Mouse (Mus musculus) lung, embryonic 16.5 days (tissue): ENCODE data around the gene AI464131. TPM values are rescaled to one million over a fixed set of nuclear protein-coding genes. Genes with fewer than 3 reads are reported as not detected.

Source experiments
- ATAC-seq: fragments of 200-750 bp; cut with Nextera tagmentation; 2 replicates; pipeline ENCODE4 v1.8.0; 2017; ENCODE audit warnings: low read depth, mild to moderate bottlenecking, moderate library complexity
- H3K27ac ChIP-seq: fragments of 300-500 bp; sonication (generic); 2 replicates; pipeline ENCODE4 v1.5.1; 2014; ENCODE audit warnings: mild to moderate bottlenecking, control low read depth, low read length
- H3K27me3 ChIP-seq: fragments of 300-500 bp; sonication (generic); 2 replicates; pipeline ENCODE4 v1.6.1; 2014; ENCODE audit warnings: low read depth, low read length, mixed read lengths; ENCODE audit not compliant: control insufficient read depth, insufficient read depth
- H3K36me3 ChIP-seq: fragments of 300-500 bp; sonication (generic); 2 replicates; pipeline ENCODE4 v1.6.1; 2014; ENCODE audit warnings: low read length; ENCODE audit not compliant: control insufficient read depth, insufficient read depth
- H3K4me1 ChIP-seq: fragments of 300-500 bp; sonication (generic); replicated peaks from 2 replicates; pipeline ENCODE4 v1.6.1; 2014; ENCODE audit warnings: low read length, mixed read lengths; ENCODE audit not compliant: control insufficient read depth, insufficient read depth
- H3K4me2 ChIP-seq: fragments of 300-500 bp; sonication (generic); 2 replicates; pipeline ENCODE4 v1.6.1; 2014; ENCODE audit warnings: low read depth, low read length, control low read depth
- H3K4me3 ChIP-seq: fragments of 300-500 bp; sonication (generic); 2 replicates; pipeline ENCODE4 v1.5.1; 2014; ENCODE audit warnings: mild to moderate bottlenecking, low read length, control low read depth
- H3K9ac ChIP-seq: fragments of 300-500 bp; sonication (generic); 2 replicates; pipeline ENCODE4 v1.6.1; 2014; ENCODE audit warnings: low read length, control low read depth
- H3K9me3 ChIP-seq: fragments of 300-500 bp; sonication (generic); 2 replicates; pipeline ENCODE4 v1.6.1; 2016; ENCODE audit warnings: low read length; ENCODE audit not compliant: control insufficient read depth
- WGBS: fragments of 180-500 bp; shearing (Covaris S2); extraction: QIAGEN DNeasy Blood & Tissue Kit; methylation state at CpG from one replicate; pipeline ENCODE4 v1.1.7; 2014; 5-methylcytosine and 5-hydroxymethylcytosine counted together
- polyA plus RNA-seq: library from polyadenylated mRNA; unstranded; fragments of >200 nt; fragmentation: Nextera tagmentation; extraction: Ambion mirVana; gene quantifications from 2 replicates; pipeline ENCODE4 v1.2.1, GENCODE M21; 2015

AI464131 gene
- polyA plus RNA-seq, 1 experiment from 2014 or later, result 6.0 TPM

DNA sequence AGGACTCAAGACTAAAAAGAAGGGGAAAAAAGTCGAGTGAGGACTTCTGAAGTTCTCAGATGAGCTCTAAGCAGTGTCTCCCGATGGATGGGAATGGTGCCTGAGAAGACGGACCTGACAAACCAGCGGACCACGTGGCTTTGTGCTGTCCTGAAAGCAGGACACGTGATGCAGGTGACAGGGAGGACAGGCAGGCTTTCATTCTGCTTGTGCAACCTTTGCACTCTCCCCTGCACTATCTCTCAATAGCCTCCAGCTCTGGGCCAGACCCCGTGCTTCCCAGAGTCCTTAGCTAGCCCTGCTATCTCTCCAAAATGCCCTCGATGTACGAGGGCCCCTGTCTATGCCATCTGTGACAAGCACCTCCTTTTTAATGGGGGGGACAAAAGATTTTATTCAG is 22.0 kb upstream of the AI464131 start:
- Histone ChIP-seq H3K4me1 (0 out of 2 replicates have a peak, but pooled peaks cover 2% of the 10 kb centered on the region), H3K4me3 (no peak overlapping the region), H3K27ac (no peak overlapping the region), H3K4me2 (no peak overlapping the region), H3K27me3 (no peaks in the 10 kb centered on the region), H3K9ac (no peak overlapping the region), H3K9me3 (no peaks in the 10 kb centered on the region), H3K36me3 (no peaks in the 10 kb centered on the region)
- 60% methylated on average over 9 of the region's 9 CpGs for WGBS
- ATAC-seq, result no peak

GRCm38 (mm10) chr4:41523839-41524238 is 21.0 kb upstream of the AI464131 start:
- H3K27ac ChIP-seq, result no peak overlapping the region
- H3K36me3 ChIP-seq, result no peaks in the 10 kb centered on the region
- no peaks in the 10 kb centered on the region for H3K9me3 ChIP-seq
- H3K4me3 ChIP-seq, result no peak overlapping the region
- no peak overlapping the region for H3K4me2 ChIP-seq
- no peaks in the 10 kb centered on the region for H3K27me3 ChIP-seq
- H3K9ac ChIP-seq, result no peak overlapping the region
- no peak for ATAC-seq
- WGBS, result 72% methylated on average over 7 of the region's 7 CpGs
- 0 out of 2 replicates have a peak, but pooled peaks cover 2% of the 10 kb centered on the region for H3K4me1 ChIP-seq

DNA sequence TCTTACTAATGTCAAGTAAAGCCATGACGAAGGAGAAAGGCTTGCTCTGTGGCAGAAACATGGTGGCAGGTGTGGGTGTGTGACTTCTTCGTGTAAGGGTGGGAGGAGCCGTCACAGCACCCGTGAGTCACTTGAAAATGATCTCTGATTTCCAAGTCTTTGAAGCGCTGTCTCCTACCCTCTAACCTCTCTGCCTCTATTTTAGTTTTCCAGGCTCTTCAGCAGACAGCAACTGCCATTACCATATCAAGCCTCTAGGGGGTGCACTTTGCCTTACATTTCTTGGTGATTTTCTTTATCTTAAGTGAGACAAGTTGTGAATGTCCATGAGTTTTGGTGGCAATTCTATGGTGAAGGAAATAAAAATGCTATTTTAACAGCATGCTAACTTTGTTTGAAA is 19.9 kb upstream of the AI464131 start:
- no peaks in the 10 kb centered on the region for H3K27me3 ChIP-seq
- H3K27ac ChIP-seq, result no peak overlapping the region
- no peaks in the 10 kb centered on the region for H3K4me1 ChIP-seq
- no peaks in the 10 kb centered on the region for H3K36me3 ChIP-seq
- no peak overlapping the region for H3K4me3 ChIP-seq
- no peak overlapping the region for H3K9ac ChIP-seq
- H3K9me3 ChIP-seq, result no peaks in the 10 kb centered on the region
- no peak overlapping the region for H3K4me2 ChIP-seq
- 32% methylated on average over 5 of the region's 5 CpGs for WGBS
- no peak for ATAC-seq

GRCm38 (mm10) chr4:41522136-41522535 is 19.3 kb upstream of the AI464131 start:
- Histone ChIP-seq H3K36me3 (no peaks in the 10 kb centered on the region), H3K27ac (no peak overlapping the region), H3K27me3 (no peaks in the 10 kb centered on the region), H3K9ac (no peak overlapping the region), H3K9me3 (no peaks in the 10 kb centered on the region), H3K4me3 (no peak overlapping the region), H3K4me2 (no peak overlapping the region), H3K4me1 (no peaks in the 10 kb centered on the region)
- WGBS, result 54% methylated on average over 6 of the region's 6 CpGs
- ATAC-seq, result 0 out of 2 replicates have a peak, but pooled peaks have one; percentile 15

DNA sequence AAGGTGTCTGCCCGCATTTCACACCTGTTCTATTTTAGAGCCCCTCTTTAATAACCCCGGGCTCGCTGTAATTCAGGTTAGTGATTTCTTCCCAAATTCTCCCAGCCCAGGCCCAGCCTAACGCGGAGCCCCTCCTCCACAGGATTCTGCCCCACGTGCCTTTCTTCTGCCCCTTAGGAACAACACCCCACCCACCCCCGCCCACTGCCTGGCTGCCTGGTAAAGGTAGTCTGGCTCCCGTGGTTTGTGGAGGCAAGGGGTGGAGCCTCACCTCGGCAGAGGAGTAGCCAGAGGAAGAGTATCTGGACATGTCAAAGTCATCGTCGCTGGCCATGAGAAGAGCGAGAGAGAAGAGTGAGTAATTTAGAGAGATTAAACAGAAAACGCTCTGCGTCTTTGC is 17.8 kb upstream of the AI464131 start:
- WGBS, result 36% methylated on average over 14 of the region's 14 CpGs

GRCm38 (mm10) chr4:41519195-41519594 is 16.3 kb upstream of the AI464131 start:
- H3K4me1 ChIP-seq, result no peaks in the 10 kb centered on the region
- H3K36me3 ChIP-seq, result no peaks in the 10 kb centered on the region
- no peak overlapping the region for H3K9ac ChIP-seq
- H3K9me3 ChIP-seq, result no peaks in the 10 kb centered on the region
- no peak for ATAC-seq
- WGBS, result 88% methylated on average over 5 of the region's 5 CpGs
- H3K27me3 ChIP-seq, result no peaks in the 10 kb centered on the region
- no peak overlapping the region for H3K27ac ChIP-seq
- H3K4me3 ChIP-seq, result no peak overlapping the region
- no peak overlapping the region for H3K4me2 ChIP-seq

More for the DNA sequence above, 17.8 kb upstream of the AI464131 start:
- H3K4me2 ChIP-seq, result no peak overlapping the region
- no peaks in the 10 kb centered on the region for H3K36me3 ChIP-seq
- H3K9ac ChIP-seq, result no peak overlapping the region
- no peak overlapping the region for H3K27ac ChIP-seq
- ATAC-seq, result no peak
- no peak overlapping the region for H3K4me3 ChIP-seq
- no peaks in the 10 kb centered on the region for H3K4me1 ChIP-seq
- H3K27me3 ChIP-seq, result no peaks in the 10 kb centered on the region
- no peaks in the 10 kb centered on the region for H3K9me3 ChIP-seq

GRCm38 (mm10) chr4:41518349-41518748 is 15.5 kb upstream of the AI464131 start:
- WGBS, result 61% methylated on average over 7 of the region's 7 CpGs
- no peak for ATAC-seq

DNA sequence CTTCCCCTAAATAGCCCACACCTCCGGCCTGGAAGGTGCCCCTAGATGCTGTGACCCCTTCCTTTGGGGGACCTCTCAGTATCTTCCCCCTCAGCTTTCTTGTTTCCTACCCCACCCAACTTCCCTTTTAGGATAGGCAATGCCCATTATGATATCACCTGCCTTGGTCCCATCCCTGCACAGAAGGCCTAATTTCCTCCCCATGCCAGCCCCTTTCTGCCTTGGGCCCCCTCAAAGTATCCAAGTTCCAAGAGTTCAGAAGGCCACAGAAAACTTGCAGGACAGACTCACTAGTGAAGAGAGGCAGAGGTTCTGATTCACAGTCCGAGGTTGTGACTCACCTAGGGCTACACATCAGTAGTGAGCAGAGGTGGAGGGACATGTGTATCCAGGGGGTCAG is 14.4 kb upstream of the AI464131 start, which contains the start of gene 1110017D15Rik:
1110017D15Rik (minus strand) TSS at position 101 of the 400 bp plus-strand sequence.
- WGBS, result 84% methylated on average over 2 of the region's 2 CpGs
- Histone ChIP-seq H3K4me2 (no peak within 1 kb of the TSS), H3K9me3 (no peaks in the 10 kb centered on the region), H3K4me3 (no peak within 1 kb of the TSS), H3K27ac (no peak within 1 kb of the TSS), H3K36me3 (no peaks in the 10 kb centered on the region), H3K27me3 (no peaks in the 10 kb centered on the region), H3K4me1 (no peaks in the 10 kb centered on the region), H3K9ac (no peak within 1 kb of the TSS)
- no peak for ATAC-seq

More at GRCm38 (mm10) chr4:41518349-41518748, 15.5 kb upstream of the AI464131 start:
- Histone ChIP-seq H3K27me3 (no peaks in the 10 kb centered on the region), H3K4me1 (no peaks in the 10 kb centered on the region), H3K4me3 (no peak overlapping the region), H3K27ac (no peak overlapping the region), H3K9ac (no peak overlapping the region), H3K9me3 (no peaks in the 10 kb centered on the region), H3K36me3 (no peaks in the 10 kb centered on the region), H3K4me2 (no peak overlapping the region)

DNA sequence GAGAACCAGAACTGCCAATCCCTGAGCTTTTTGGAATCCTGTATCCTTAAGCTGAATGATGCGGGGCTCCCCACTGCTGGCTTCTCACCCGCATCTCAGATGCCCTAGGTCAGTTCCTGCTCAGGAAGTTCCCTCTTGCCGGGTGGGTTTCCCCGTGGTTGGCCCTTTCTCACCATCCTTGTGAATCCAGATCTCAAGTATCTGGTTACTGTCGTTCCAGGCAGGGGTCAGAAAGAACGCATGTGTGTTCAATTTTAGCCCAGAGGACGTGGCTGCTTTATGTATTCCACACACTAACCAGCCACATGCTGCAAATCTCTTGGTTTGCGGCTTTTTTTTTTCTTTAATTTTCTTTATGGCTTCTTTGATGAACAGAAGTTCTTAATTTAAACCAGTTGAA is 10.8 kb upstream of the AI464131 start:
- Histone ChIP-seq H3K27me3 (no peaks in the 10 kb centered on the region), H3K9me3 (no peaks in the 10 kb centered on the region), H3K9ac (no peak overlapping the region), H3K4me1 (no peaks in the 10 kb centered on the region), H3K4me2 (no peak overlapping the region), H3K4me3 (no peak overlapping the region), H3K36me3 (no peaks in the 10 kb centered on the region), H3K27ac (no peak overlapping the region)
- WGBS, result 18% methylated on average over 8 of the region's 8 CpGs
- no peak for ATAC-seq

DNA sequence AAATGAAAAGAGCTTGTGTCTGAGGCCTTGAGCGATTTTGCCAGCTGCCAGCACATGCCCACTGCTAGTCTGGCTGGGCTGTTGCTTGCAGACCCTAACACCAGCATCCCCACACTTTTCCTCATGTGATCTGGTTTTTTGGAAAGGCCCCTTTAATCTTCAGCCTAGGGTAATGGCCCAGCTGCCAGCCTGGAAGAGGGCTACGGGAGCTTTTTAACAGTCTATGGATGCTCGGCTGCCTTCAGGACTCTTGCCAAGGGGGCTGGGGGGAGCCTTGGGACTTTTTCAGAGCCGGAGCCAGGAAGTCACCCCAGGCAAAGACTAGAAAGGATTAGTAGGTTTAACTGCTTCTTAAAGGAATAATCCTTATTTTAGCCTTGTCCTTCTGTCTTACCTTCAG is 10.4 kb upstream of the AI464131 start:
- Histone ChIP-seq H3K4me2 (no peak overlapping the region), H3K27me3 (no peaks in the 10 kb centered on the region; the same call in 1 of the 2 replicates), H3K4me1 (no peaks in the 10 kb centered on the region), H3K9ac (no peak overlapping the region), H3K36me3 (no peaks in the 10 kb centered on the region), H3K4me3 (no peak overlapping the region), H3K27ac (no peak overlapping the region), H3K9me3 (no peaks in the 10 kb centered on the region)
- ATAC-seq, result no peak
- WGBS, result 36% methylated on average over 4 of the region's 4 CpGs
